Mouse (Mus musculus) thymus, adult 2 months (tissue): ENCODE measurements at regions not wholly inside any gene's neighbourhood (a gene's known extent, or its start where the extent isn't known, plus 50 kb on each side); places are given as distances from the start of the nearest gene placed in this dataset.

ENCODE experiments used
- DNase-seq: peaks from one replicate; pipeline ENCODE4 v3.0.0; 2021
- H3K27ac ChIP-seq: fragments of 200-500 bp; 2 replicates; pipeline ENCODE4 v1.5.1; 2012; ENCODE audit warnings: low read length, control low read depth; ENCODE audit not compliant: control insufficient read depth, insufficient read depth
- H3K27me3 ChIP-seq: fragments of 200-500 bp; 2 replicates; pipeline ENCODE4 v1.6.1; 2012; ENCODE audit warnings: mild to moderate bottlenecking, low read length, moderate library complexity, mixed read lengths; ENCODE audit not compliant: control insufficient read depth, insufficient read depth
- H3K36me3 ChIP-seq: fragments of 200-500 bp; 2 replicates; pipeline ENCODE4 v1.6.1; 2012; ENCODE audit warnings: mild to moderate bottlenecking, low read length, moderate library complexity; ENCODE audit not compliant: control insufficient read depth, insufficient read depth
- H3K4me1 ChIP-seq: fragments of 200-500 bp; replicated peaks from 2 replicates; pipeline ENCODE4 v1.6.1; 2012; ENCODE audit warnings: low read length; ENCODE audit not compliant: control insufficient read depth, insufficient read depth
- H3K4me3 ChIP-seq: fragments of 200-500 bp; 2 replicates; pipeline ENCODE4 v1.5.1; 2012; ENCODE audit warnings: mild to moderate bottlenecking, low read length, control low read depth, moderate library complexity; ENCODE audit not compliant: control insufficient read depth, insufficient read depth
- CTCF ChIP-seq: fragments of 200-500 bp; IDR thresholded peaks from 2 replicates; pipeline ENCODE4 v1.5.1; 2012; ENCODE audit warnings: mild to moderate bottlenecking, control low read depth, low read length, moderate library complexity, borderline replicate concordance; ENCODE audit not compliant: control insufficient read depth, poor library complexity, insufficient read depth; ENCODE audit errors: extremely low read depth
- POLR2A ChIP-seq: fragments of 200-500 bp; IDR thresholded peaks from 2 replicates; pipeline ENCODE4 v1.6.1; 2012; ENCODE audit warnings: mild to moderate bottlenecking, low read length, control low read depth, moderate library complexity; ENCODE audit not compliant: control insufficient read depth, poor library complexity, insufficient read depth; ENCODE audit errors: extremely low read depth
- WGBS: fragments of 180-500 bp; shearing (Covaris S2); methylation state at CpG from one replicate; pipeline ENCODE4 v1.1.7; 2018; 5-methylcytosine and 5-hydroxymethylcytosine counted together

- no peaks in the 10 kb centered on the region for H3K27me3 ChIP-seq
- H3K36me3 ChIP-seq, result no peaks in the 10 kb centered on the region
- DNase-seq, result no peak
- H3K27ac ChIP-seq, result no peak overlapping the region
- WGBS, result 96% methylated on average over 7 of the region's 7 CpGs
- H3K4me3 ChIP-seq, result no peak overlapping the region
- peaks cover 2% of the 10 kb centered on the region; the same call in 1 of the 2 replicates for H3K4me1 ChIP-seq
- TF ChIP-seq CTCF, result no peak
- TF ChIP-seq POLR2A, result no peak
Observed at GRCm38 (mm10) chr10:120604506-120604905, 128.2 kb upstream of the Hmga2 start.

- DNase-seq, result no peak
Observed at GRCm38 (mm10) chr10:120603167-120603566, 126.9 kb upstream of the Hmga2 start.

GRCm38 (mm10) chr10:120600735-120601134, 124.5 kb upstream of the Hmga2 start:
- DNase-seq, result no peak
- Histone ChIP-seq H3K36me3 (no peaks in the 10 kb centered on the region), H3K4me3 (no peak overlapping the region), H3K27ac (no peak overlapping the region), H3K4me1 (peaks cover 2% of the 10 kb centered on the region; the same call in 1 of the 2 replicates), H3K27me3 (no peaks in the 10 kb centered on the region)
- TF ChIP-seq CTCF (no peak), POLR2A (no peak)
- 91% methylated on average over 5 of the region's 5 CpGs for WGBS

More at GRCm38 (mm10) chr10:120603167-120603566, 126.9 kb upstream of the Hmga2 start:
- TF ChIP-seq CTCF (no peak), POLR2A (no peak)
- no peak overlapping the region for H3K4me3 ChIP-seq
- 96% methylated on average over 4 of the region's 4 CpGs for WGBS
- H3K36me3 ChIP-seq, result no peaks in the 10 kb centered on the region
- no peak overlapping the region for H3K27ac ChIP-seq
- H3K4me1 ChIP-seq, result peaks cover 2% of the 10 kb centered on the region; the same call in 1 of the 2 replicates
- no peaks in the 10 kb centered on the region for H3K27me3 ChIP-seq

- no peak overlapping the region for H3K4me3 ChIP-seq
- TF ChIP-seq POLR2A (no peak), CTCF (no peak)
- H3K27ac ChIP-seq, result no peak overlapping the region
- WGBS, result 93% methylated on average over 6 of the region's 6 CpGs
- DNase-seq, result no peak
- no peaks in the 10 kb centered on the region for H3K36me3 ChIP-seq
- no peaks in the 10 kb centered on the region for H3K27me3 ChIP-seq
- peaks cover 2% of the 10 kb centered on the region; the same call in 1 of the 2 replicates for H3K4me1 ChIP-seq
Observed at GRCm38 (mm10) chr10:120599551-120599950, 123.3 kb upstream of the Hmga2 start.

GRCm38 (mm10) chr10:120597320-120597887, 121.1 kb upstream of the Hmga2 start:
- DNase-seq, result no peak

GRCm38 (mm10) chr10:120595145-120595544, 118.9 kb upstream of the Hmga2 start:
- H3K4me1 ChIP-seq, result no peaks in the 10 kb centered on the region

More at GRCm38 (mm10) chr10:120597320-120597887, 121.1 kb upstream of the Hmga2 start:
- Histone ChIP-seq H3K27ac (no peak overlapping the region), H3K36me3 (no peaks in the 10 kb centered on the region), H3K4me1 (peaks cover 2% of the 10 kb centered on the region; the same call in 1 of the 2 replicates), H3K4me3 (no peak overlapping the region), H3K27me3 (no peaks in the 10 kb centered on the region)
- WGBS, result 80% methylated on average over 9 of the region's 9 CpGs
- TF ChIP-seq CTCF, result no peak
- no peak for TF ChIP-seq POLR2A

GRCm38 (mm10) chr10:120593876-120594275, 117.6 kb upstream of the Hmga2 start:
- Histone ChIP-seq H3K36me3 (no peaks in the 10 kb centered on the region), H3K27ac (no peak overlapping the region), H3K4me3 (no peak overlapping the region), H3K27me3 (no peaks in the 10 kb centered on the region), H3K4me1 (no peaks in the 10 kb centered on the region)
- DNase-seq, result no peak
- TF ChIP-seq CTCF, result no peak
- no peak for TF ChIP-seq POLR2A

More at GRCm38 (mm10) chr10:120595145-120595544, 118.9 kb upstream of the Hmga2 start:
- WGBS, result 47% methylated on average over 3 of the region's 3 CpGs
- no peak overlapping the region for H3K27ac ChIP-seq
- no peaks in the 10 kb centered on the region for H3K27me3 ChIP-seq
- no peaks in the 10 kb centered on the region for H3K36me3 ChIP-seq
- DNase-seq, result no peak
- H3K4me3 ChIP-seq, result no peak overlapping the region
- TF ChIP-seq CTCF (no peak), POLR2A (no peak)
